19 mouse cellular contexts compared by ENCODE assay signal in the genomic region with DNA sequence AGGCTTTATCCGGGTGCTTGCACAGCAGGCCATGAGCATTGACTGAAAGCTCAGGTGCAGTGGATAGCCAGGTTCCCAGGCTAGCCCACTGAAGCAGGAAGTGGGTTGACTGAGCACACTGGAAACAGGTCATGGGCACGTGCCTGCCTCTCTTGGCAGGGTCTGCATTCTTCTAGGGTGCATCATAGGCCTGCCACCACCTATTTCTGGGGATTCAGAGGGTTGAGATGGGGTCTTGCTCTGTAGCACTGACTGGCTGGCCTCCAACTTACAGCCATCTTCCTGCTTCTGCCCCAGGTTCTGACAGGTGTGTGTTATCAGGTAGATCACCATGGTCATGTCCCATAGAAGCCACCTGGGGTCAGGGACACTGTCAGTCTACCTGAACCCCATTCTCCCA. TPM values are rescaled to one million over a fixed set of nuclear protein-coding genes. Genes with fewer than 3 reads are reported as not detected.
DNase-seq lines count a peak whose midpoint lies in the region; ATAC-seq and TF ChIP-seq lines count a peak whose summit lies in the region.
"Had no signal": no experiment of that assay in that cellular context is flagged by ENCODE, and none has a peak within 500 bp of the region (broad histone marks: within the 10 kb centered on the region; RNA-seq: fewer than 3 reads in every experiment).

No protein-coding gene starts in this region.

- no peak for ATAC-seq in limb, embryonic 12.5 days (ENCODE audit: insufficient number of reproducible peaks, insufficient read depth, low FRiP score, low TSS enrichment, low read depth)
- no peak for ATAC-seq in liver, postnatal 0 days
- ATAC-seq: forebrain, postnatal 0 days had no signal

- DNase-seq in cerebellum, adult 9-11 months = peak; percentile 54
- DNase-seq in cerebellum, postnatal 25 days = no peak
- no peak for DNase-seq in limb, embryonic 10.5 days (ENCODE audit: low spot score)
- DNase-seq in thymus, postnatal 4 days = peak; percentile 16
- DNase-seq in thymus, postnatal 0 days (ENCODE audit: low spot score) = no peak
- no peak for DNase-seq in liver, postnatal 0 days
- DNase-seq in urinary bladder, postnatal 10 days (ENCODE audit: low spot score) = no peak
- DNase-seq: cerebellum, adult 2 months; forebrain, postnatal 0 days; kidney, adult 11 months; kidney, postnatal 10 days; left cerebral cortex, postnatal 4 days; lung, adult 2 months; spleen, adult 18-20 months; thymus, adult 2 months had no signal

- H3K9me3 ChIP-seq in limb, embryonic 12.5 days = no peaks in the 10 kb centered on the region
- no peaks in the 10 kb centered on the region for H3K9me3 ChIP-seq in limb, embryonic 10.5 days (replicated peaks)
- H3K9me3 ChIP-seq in liver, postnatal 0 days (ENCODE audit: low read length) = no peaks in the 10 kb centered on the region
- H3K9me3 ChIP-seq: embryonic facial prominence, embryonic 12.5 days; midbrain, embryonic 12.5 days had no signal

- TF ChIP-seq EP300 in liver, postnatal 0 days (IDR thresholded peaks at IDR 0.05; ENCODE audit: low read depth) = no peak

- H3K4me1 ChIP-seq in limb, embryonic 12.5 days (replicated peaks) = peaks cover 15% of the 10 kb centered on the region
- peaks cover 26% of the 10 kb centered on the region for H3K4me1 ChIP-seq in limb, embryonic 10.5 days
- H3K4me1 ChIP-seq in liver, postnatal 0 days (ENCODE audit: insufficient read depth) = peaks cover 30% of the 10 kb centered on the region

- no peak overlapping the region for H3K4me3 ChIP-seq in limb, embryonic 12.5 days (replicated peaks)
- no peak overlapping the region for H3K4me3 ChIP-seq in limb, embryonic 10.5 days
- H3K4me3 ChIP-seq in liver, postnatal 0 days (ENCODE audit: low read depth, low read length) = no peak overlapping the region
- H3K4me3 ChIP-seq: embryonic facial prominence, embryonic 12.5 days; midbrain, embryonic 12.5 days had no signal

- TF ChIP-seq CTCF in liver, postnatal 0 days (IDR thresholded peaks at IDR 0.05; ENCODE audit: low read depth) = no peak

- H3K27ac ChIP-seq in limb, embryonic 12.5 days = no peak overlapping the region
- H3K27ac ChIP-seq in limb, embryonic 10.5 days = no peak overlapping the region
- H3K27ac ChIP-seq in liver, postnatal 0 days (ENCODE audit: low read depth) = peak overlapping the region; percentile 59; the same call in 1 of the 2 replicates
- H3K27ac ChIP-seq: embryonic facial prominence, embryonic 12.5 days; hindbrain, embryonic 14.5 days; midbrain, embryonic 12.5 days had no signal

- 0 out of 2 replicates have a peak overlapping the region, but pooled peaks have one; percentile 27 for H3K9ac ChIP-seq in limb, embryonic 12.5 days (replicated peaks)
- no peak overlapping the region; the same call in 1 of the 2 replicates for H3K9ac ChIP-seq in liver, postnatal 0 days (replicated peaks)
- H3K9ac ChIP-seq: embryonic facial prominence, embryonic 12.5 days; forebrain, postnatal 0 days; hindbrain, embryonic 14.5 days had no signal

- H3K4me2 ChIP-seq in limb, embryonic 12.5 days = no peak overlapping the region
- no peak overlapping the region for H3K4me2 ChIP-seq in liver, postnatal 0 days (ENCODE audit: low read depth, low read length)
- H3K4me2 ChIP-seq: hindbrain, embryonic 14.5 days; midbrain, embryonic 12.5 days had no signal

- peaks cover 42% of the 10 kb centered on the region for H3K36me3 ChIP-seq in limb, embryonic 12.5 days
- H3K36me3 ChIP-seq in limb, embryonic 10.5 days = peaks cover 45% of the 10 kb centered on the region
- H3K36me3 ChIP-seq in liver, postnatal 0 days (replicated peaks; ENCODE audit: insufficient read depth, low read length) = peaks cover 31% of the 10 kb centered on the region

- 96% methylated on average over 2 of the region's 2 CpGs for WGBS in limb, embryonic 12.5 days
- 83% methylated on average over 2 of the region's 2 CpGs for WGBS in limb, embryonic 10.5 days
- WGBS in liver, postnatal 0 days (ENCODE audit: insufficient replicate concordance) = 88% methylated on average over 2 of the region's 2 CpGs

- H3K27me3 ChIP-seq in limb, embryonic 12.5 days = no peaks in the 10 kb centered on the region
- H3K27me3 ChIP-seq in limb, embryonic 10.5 days (ENCODE audit: low read depth, poor library complexity, severe bottlenecking) = no peaks in the 10 kb centered on the region
- H3K27me3 ChIP-seq in liver, postnatal 0 days (ENCODE audit: insufficient read depth, low read length) = no peaks in the 10 kb centered on the region
- H3K27me3 ChIP-seq: embryonic facial prominence, embryonic 12.5 days; midbrain, embryonic 12.5 days had no signal

RNA-seq across cellular contexts. Expression of a gene that starts 0.8 kb away (rescaled TPM):
- polyA plus RNA-seq in limb, embryonic 12.5 days (2016; fragmentation: Nextera tagmentation; extraction: Ambion mirVana) = 4.9 and 6.1 TPM in 2 replicates
- 5.1 and 5.2 TPM in 2 replicates for polyA plus RNA-seq in limb, embryonic 10.5 days (2016; fragmentation: Nextera tagmentation; extraction: Ambion mirVana)
- 2.8 and 4.2 TPM in 2 replicates for polyA plus RNA-seq in thymus, postnatal 0 days (2015; fragmentation: Nextera tagmentation; extraction: Ambion mirVana)
- polyA plus RNA-seq in liver, postnatal 0 days (2015; fragmentation: Nextera tagmentation; extraction: Ambion mirVana) = 0.20 and 0.52 TPM in 2 replicates

RNA-seq across cellular contexts. Expression of a gene that starts 2.3 kb away (rescaled TPM):
- 6.1 and 9.9 TPM in 2 replicates for polyA plus RNA-seq in limb, embryonic 12.5 days (2016; fragmentation: Nextera tagmentation; extraction: Ambion mirVana)
- polyA plus RNA-seq in limb, embryonic 10.5 days (2016; fragmentation: Nextera tagmentation; extraction: Ambion mirVana) = 11.1 and 13.4 TPM in 2 replicates
- 6.9 and 10.2 TPM in 2 replicates for polyA plus RNA-seq in thymus, postnatal 0 days (2015; fragmentation: Nextera tagmentation; extraction: Ambion mirVana)
- 2.1 and 2.6 TPM in 2 replicates for polyA plus RNA-seq in liver, postnatal 0 days (2015; fragmentation: Nextera tagmentation; extraction: Ambion mirVana)

RNA-seq across cellular contexts. Expression of a gene that starts 2.3 kb away (rescaled TPM):
- polyA plus RNA-seq in limb, embryonic 12.5 days (2016; fragmentation: Nextera tagmentation; extraction: Ambion mirVana) = 62.1 and 66.0 TPM in 2 replicates
- polyA plus RNA-seq in limb, embryonic 10.5 days (2016; fragmentation: Nextera tagmentation; extraction: Ambion mirVana) = 87.8 and 92.2 TPM in 2 replicates
- polyA plus RNA-seq in thymus, postnatal 0 days (2015; fragmentation: Nextera tagmentation; extraction: Ambion mirVana) = 50.4 and 52.9 TPM in 2 replicates
- 27.5 and 29.2 TPM in 2 replicates for polyA plus RNA-seq in liver, postnatal 0 days (2015; fragmentation: Nextera tagmentation; extraction: Ambion mirVana)

RNA-seq across cellular contexts. Expression of a gene that starts 14.8 kb away (rescaled TPM):
- 108 and 110 TPM in 2 replicates for polyA plus RNA-seq in limb, embryonic 12.5 days (2016; fragmentation: Nextera tagmentation; extraction: Ambion mirVana)
- 104 and 108 TPM in 2 replicates for polyA plus RNA-seq in limb, embryonic 10.5 days (2016; fragmentation: Nextera tagmentation; extraction: Ambion mirVana)
- 103 and 118 TPM in 2 replicates for polyA plus RNA-seq in thymus, postnatal 0 days (2015; fragmentation: Nextera tagmentation; extraction: Ambion mirVana)
- 50.2 and 59.3 TPM in 2 replicates for polyA plus RNA-seq in liver, postnatal 0 days (2015; fragmentation: Nextera tagmentation; extraction: Ambion mirVana)

RNA-seq across cellular contexts. Expression of a gene that starts 17.6 kb away (rescaled TPM):
- 239 and 260 TPM in 2 replicates for polyA plus RNA-seq in limb, embryonic 12.5 days (2016; fragmentation: Nextera tagmentation; extraction: Ambion mirVana)
- polyA plus RNA-seq in limb, embryonic 10.5 days (2016; fragmentation: Nextera tagmentation; extraction: Ambion mirVana) = 237 and 255 TPM in 2 replicates
- polyA plus RNA-seq in thymus, postnatal 0 days (2015; fragmentation: Nextera tagmentation; extraction: Ambion mirVana) = 153 and 160 TPM in 2 replicates
- polyA plus RNA-seq in liver, postnatal 0 days (2015; fragmentation: Nextera tagmentation; extraction: Ambion mirVana) = 41.4 and 45.8 TPM in 2 replicates

Comparison
In these comparisons a context has a peak if more than half of its experiments do, and no peak if none do; other contexts are left out.
1. DNase-seq: peak in cerebellum, adult 9-11 months (single experiment) and thymus, postnatal 4 days (single experiment); none in cerebellum, postnatal 25 days (0 of 2), limb, embryonic 10.5 days (single experiment), thymus, postnatal 0 days (single experiment), liver, postnatal 0 days (single experiment) and urinary bladder, postnatal 10 days (single experiment).